19 mouse cellular contexts compared by ENCODE assay signal in genomic region chr7:44617059-44617458, GRCm38 (mm10). TPM values are rescaled to one million over a fixed set of nuclear protein-coding genes. Genes with fewer than 3 reads are reported as not detected.
DNase-seq lines count a peak whose midpoint lies in the region; ATAC-seq and TF ChIP-seq lines count a peak whose summit lies in the region.
"Had no signal": no experiment of that assay in that cellular context is flagged by ENCODE, and none has a peak within 500 bp of the region (broad histone marks: within the 10 kb centered on the region; RNA-seq: fewer than 3 reads in every experiment).

No protein-coding gene starts in this region.

- no peak for TF ChIP-seq EP300 in liver, postnatal 0 days (IDR thresholded peaks at IDR 0.05; ENCODE audit: low read depth)

- DNase-seq in forebrain, postnatal 0 days, result no peak
- no peak for DNase-seq in liver, postnatal 0 days
- no peak for DNase-seq in liver, embryonic 11.5 days (ENCODE audit: low spot score)
- peak; percentile 46 for DNase-seq in A20 (ENCODE audit: low read depth, low spot score)
- DNase-seq in R1 (ENCODE audit: low read depth, low spot score), result peak; percentile 69
- no peak for DNase-seq in embryonic facial prominence, embryonic 10.5 days (ENCODE audit: low spot score)
- DNase-seq: adrenal gland, postnatal 14 days; embryo, embryonic 11 days; kidney, adult 8-10 months; liver, embryonic 13.5 days; spleen, adult 18-20 months had no signal

- no peak overlapping the region for H3K9ac ChIP-seq in forebrain, postnatal 0 days
- no peak overlapping the region for H3K9ac ChIP-seq in forebrain, embryonic 15.5 days (replicated peaks)
- H3K9ac ChIP-seq in liver, postnatal 0 days (replicated peaks), result no peak overlapping the region
- H3K9ac ChIP-seq in liver, embryonic 11.5 days (ENCODE audit: low read depth, low read length), result no peak overlapping the region
- no peak overlapping the region for H3K9ac ChIP-seq in forebrain, embryonic 16.5 days (replicated peaks; ENCODE audit: low read depth, low read length)
- H3K9ac ChIP-seq: hindbrain, embryonic 12.5 days; liver, embryonic 13.5 days; neural tube, embryonic 15.5 days had no signal

- H3K36me3 ChIP-seq in forebrain, postnatal 0 days (ENCODE audit: insufficient read depth), result no peaks in the 10 kb centered on the region
- no peaks in the 10 kb centered on the region for H3K36me3 ChIP-seq in forebrain, embryonic 15.5 days
- H3K36me3 ChIP-seq in liver, postnatal 0 days (replicated peaks; ENCODE audit: insufficient read depth, low read length), result no peaks in the 10 kb centered on the region
- H3K36me3 ChIP-seq in liver, embryonic 11.5 days (ENCODE audit: control insufficient read depth, insufficient read depth, low read length), result no peaks in the 10 kb centered on the region
- H3K36me3 ChIP-seq in embryonic facial prominence, embryonic 10.5 days (replicated peaks), result no peaks in the 10 kb centered on the region
- H3K36me3 ChIP-seq in forebrain, embryonic 16.5 days (ENCODE audit: control insufficient read depth, insufficient read depth), result no peaks in the 10 kb centered on the region
- H3K36me3 ChIP-seq: hindbrain, embryonic 12.5 days; liver, embryonic 13.5 days; neural tube, embryonic 15.5 days had no signal

- ATAC-seq in forebrain, postnatal 0 days, result no peak
- no peak for ATAC-seq in forebrain, embryonic 15.5 days (replicated peaks)
- no peak for ATAC-seq in liver, postnatal 0 days
- ATAC-seq in liver, embryonic 11.5 days (replicated peaks; ENCODE audit: low FRiP score), result no peak
- ATAC-seq in forebrain, embryonic 16.5 days, result no peak

- no peaks in the 10 kb centered on the region for H3K4me1 ChIP-seq in forebrain, postnatal 0 days (ENCODE audit: insufficient read depth)
- no peaks in the 10 kb centered on the region for H3K4me1 ChIP-seq in forebrain, embryonic 15.5 days
- no peaks in the 10 kb centered on the region for H3K4me1 ChIP-seq in liver, postnatal 0 days (ENCODE audit: insufficient read depth)
- H3K4me1 ChIP-seq in liver, embryonic 11.5 days (replicated peaks; ENCODE audit: control insufficient read depth, insufficient read depth, low read length), result no peaks in the 10 kb centered on the region
- peaks cover 22% of the 10 kb centered on the region for H3K4me1 ChIP-seq in embryonic facial prominence, embryonic 10.5 days
- H3K4me1 ChIP-seq in forebrain, embryonic 16.5 days (replicated peaks; ENCODE audit: control insufficient read depth, insufficient read depth, low read length), result peaks cover 3% of the 10 kb centered on the region; the same call in 1 of the 2 replicates
- H3K4me1 ChIP-seq: liver, embryonic 13.5 days had no signal

- no peaks in the 10 kb centered on the region for H3K9me3 ChIP-seq in forebrain, postnatal 0 days (ENCODE audit: low read length)
- H3K9me3 ChIP-seq in forebrain, embryonic 15.5 days, result no peaks in the 10 kb centered on the region
- H3K9me3 ChIP-seq in liver, postnatal 0 days (ENCODE audit: low read length), result peaks cover 2% of the 10 kb centered on the region; the same call in 1 of the 2 replicates
- H3K9me3 ChIP-seq in liver, embryonic 11.5 days (ENCODE audit: control insufficient read depth, low read length), result no peaks in the 10 kb centered on the region
- H3K9me3 ChIP-seq in embryonic facial prominence, embryonic 10.5 days, result peaks cover 7% of the 10 kb centered on the region; the same call in 1 of the 2 replicates
- H3K9me3 ChIP-seq in forebrain, embryonic 16.5 days (ENCODE audit: control insufficient read depth, low read length), result 0 out of 2 replicates have a peak, but pooled peaks cover 3% of the 10 kb centered on the region
- H3K9me3 ChIP-seq: liver, embryonic 13.5 days; neural tube, embryonic 15.5 days had no signal

- peak; percentile 42 for TF ChIP-seq CTCF in forebrain, postnatal 0 days (IDR thresholded peaks at IDR 0.05; ENCODE audit: low read depth)
- TF ChIP-seq CTCF in liver, postnatal 0 days (IDR thresholded peaks at IDR 0.05; ENCODE audit: low read depth), result peak; percentile 52; the same call in 1 of the 2 replicates

- 79% methylated on average over 3 of the region's 3 CpGs for WGBS in forebrain, postnatal 0 days
- 81% methylated on average over 3 of the region's 3 CpGs for WGBS in forebrain, embryonic 15.5 days
- WGBS in liver, postnatal 0 days (ENCODE audit: insufficient replicate concordance), result 64% methylated on average over 3 of the region's 3 CpGs
- WGBS in liver, embryonic 11.5 days, result 63% methylated on average over 3 of the region's 3 CpGs
- WGBS in embryonic facial prominence, embryonic 10.5 days, result 75% methylated on average over 3 of the region's 3 CpGs
- 77% methylated on average over 3 of the region's 3 CpGs for WGBS in forebrain, embryonic 16.5 days

- H3K4me2 ChIP-seq in forebrain, postnatal 0 days (ENCODE audit: low read depth), result no peak overlapping the region
- H3K4me2 ChIP-seq in forebrain, embryonic 15.5 days (replicated peaks), result no peak overlapping the region
- no peak overlapping the region for H3K4me2 ChIP-seq in liver, postnatal 0 days (ENCODE audit: low read depth, low read length)
- H3K4me2 ChIP-seq in liver, embryonic 11.5 days, result no peak overlapping the region
- H3K4me2 ChIP-seq in forebrain, embryonic 16.5 days (ENCODE audit: low read length), result no peak overlapping the region
- H3K4me2 ChIP-seq: hindbrain, embryonic 12.5 days; liver, embryonic 13.5 days; neural tube, embryonic 15.5 days had no signal

- no peak overlapping the region for H3K4me3 ChIP-seq in forebrain, postnatal 0 days (ENCODE audit: low read depth, low read length)
- no peak overlapping the region for H3K4me3 ChIP-seq in forebrain, embryonic 15.5 days
- no peak overlapping the region for H3K4me3 ChIP-seq in liver, postnatal 0 days (ENCODE audit: low read depth, low read length)
- H3K4me3 ChIP-seq in liver, embryonic 11.5 days (ENCODE audit: low read depth, low read length), result no peak overlapping the region
- H3K4me3 ChIP-seq in embryonic facial prominence, embryonic 10.5 days, result no peak overlapping the region
- no peak overlapping the region for H3K4me3 ChIP-seq in forebrain, embryonic 16.5 days (replicated peaks; ENCODE audit: low read length)
- H3K4me3 ChIP-seq: hindbrain, embryonic 12.5 days; liver, embryonic 13.5 days; megakaryocyte, embryonic 14.5 days; neural tube, embryonic 15.5 days had no signal

- H3K27ac ChIP-seq in forebrain, postnatal 0 days (ENCODE audit: low read depth, low read length), result no peak overlapping the region
- no peak overlapping the region for H3K27ac ChIP-seq in forebrain, embryonic 15.5 days (replicated peaks)
- no peak overlapping the region for H3K27ac ChIP-seq in liver, postnatal 0 days (ENCODE audit: low read depth)
- H3K27ac ChIP-seq in liver, embryonic 11.5 days (ENCODE audit: low read depth, low read length), result no peak overlapping the region
- H3K27ac ChIP-seq in embryonic facial prominence, embryonic 10.5 days (replicated peaks), result no peak overlapping the region
- H3K27ac ChIP-seq in forebrain, embryonic 16.5 days (ENCODE audit: low read length), result no peak overlapping the region
- H3K27ac ChIP-seq: hindbrain, embryonic 12.5 days; liver, embryonic 13.5 days; neural tube, embryonic 15.5 days had no signal

- H3K27me3 ChIP-seq in forebrain, postnatal 0 days (ENCODE audit: insufficient read depth, low read length), result 0 out of 2 replicates have a peak, but pooled peaks cover 6% of the 10 kb centered on the region
- peaks cover 10% of the 10 kb centered on the region; the same call in 1 of the 2 replicates for H3K27me3 ChIP-seq in forebrain, embryonic 15.5 days
- H3K27me3 ChIP-seq in liver, postnatal 0 days (ENCODE audit: insufficient read depth, low read length), result peaks cover 16% of the 10 kb centered on the region
- H3K27me3 ChIP-seq in liver, embryonic 11.5 days (replicated peaks; ENCODE audit: control insufficient read depth, insufficient read depth, low read length), result peaks cover 34% of the 10 kb centered on the region
- H3K27me3 ChIP-seq in embryonic facial prominence, embryonic 10.5 days (replicated peaks; ENCODE audit: low read depth, poor library complexity, severe bottlenecking), result peaks cover 34% of the 10 kb centered on the region
- peaks cover 10% of the 10 kb centered on the region for H3K27me3 ChIP-seq in forebrain, embryonic 16.5 days (replicated peaks; ENCODE audit: control insufficient read depth, insufficient read depth, low read length)

RNA-seq across cellular contexts. Expression of gene Kcnc3, which starts 26.6 kb away (rescaled TPM):
- total RNA-seq in forebrain, postnatal 0 days (2014; rRNA removed), result 6.0 and 8.6 TPM in 2 replicates
- polyA plus RNA-seq in forebrain, postnatal 0 days (2015; fragmentation: Nextera tagmentation; extraction: Ambion mirVana), result 4.2 and 5.2 TPM in 2 replicates
- 2.6 and 3.3 TPM in 2 replicates for polyA plus RNA-seq in forebrain, embryonic 15.5 days (2015; fragmentation: Nextera tagmentation; extraction: Ambion mirVana)
- 0.13 and 0.20 TPM in 2 replicates for polyA plus RNA-seq in liver, postnatal 0 days (2015; fragmentation: Nextera tagmentation; extraction: Ambion mirVana)
- 0.22 and 0.23 TPM in 2 replicates for polyA plus RNA-seq in liver, embryonic 11.5 days (2014; fragmentation: Nextera tagmentation; extraction: Ambion mirVana)
- polyA plus RNA-seq in embryonic facial prominence, embryonic 10.5 days (2016; fragmentation: Nextera tagmentation; extraction: Ambion mirVana), result 0.44 and 0.63 TPM in 2 replicates
- 2.8 and 4.0 TPM in 2 replicates for polyA plus RNA-seq in forebrain, embryonic 16.5 days (2015; fragmentation: Nextera tagmentation; extraction: Ambion mirVana)
- polyA plus RNA-seq: heart, embryonic 14.5 days had no signal

RNA-seq across cellular contexts. Expression of gene Napsa, which starts 44.9 kb away (rescaled TPM):
- total RNA-seq in forebrain, postnatal 0 days (2014; rRNA removed), result 0.08 and 0.24 TPM in 2 replicates
- polyA plus RNA-seq in forebrain, postnatal 0 days (2015; fragmentation: Nextera tagmentation; extraction: Ambion mirVana), result 0.35 and 0.71 TPM in 2 replicates
- 1.0 and 1.6 TPM in 2 replicates for polyA plus RNA-seq in forebrain, embryonic 15.5 days (2015; fragmentation: Nextera tagmentation; extraction: Ambion mirVana)
- polyA plus RNA-seq in liver, postnatal 0 days (2015; fragmentation: Nextera tagmentation; extraction: Ambion mirVana), result 17.0 and 17.8 TPM in 2 replicates
- polyA plus RNA-seq in liver, embryonic 11.5 days (2014; fragmentation: Nextera tagmentation; extraction: Ambion mirVana), result 1.4 and 2.1 TPM in 2 replicates
- polyA plus RNA-seq in embryonic facial prominence, embryonic 10.5 days (2016; fragmentation: Nextera tagmentation; extraction: Ambion mirVana), result 0.78 and 0.88 TPM in 2 replicates
- polyA plus RNA-seq in forebrain, embryonic 16.5 days (2015; fragmentation: Nextera tagmentation; extraction: Ambion mirVana), result 0.42 and 1.4 TPM in 2 replicates
- total RNA-seq: layer of hippocampus, adult 18-20 months; left cerebral cortex, postnatal 14 days had no signal

RNA-seq across cellular contexts. Expression of gene Myh14, which starts 53.6 kb away (rescaled TPM):
- total RNA-seq in forebrain, postnatal 0 days (2014; rRNA removed), result 4.5 and 11.9 TPM in 2 replicates
- polyA plus RNA-seq in forebrain, postnatal 0 days (2015; fragmentation: Nextera tagmentation; extraction: Ambion mirVana), result 2.9 and 4.2 TPM in 2 replicates
- 1.3 and 1.5 TPM in 2 replicates for polyA plus RNA-seq in forebrain, embryonic 15.5 days (2015; fragmentation: Nextera tagmentation; extraction: Ambion mirVana)
- polyA plus RNA-seq in liver, postnatal 0 days (2015; fragmentation: Nextera tagmentation; extraction: Ambion mirVana), result 1.5 and 2.1 TPM in 2 replicates
- polyA plus RNA-seq in liver, embryonic 11.5 days (2014; fragmentation: Nextera tagmentation; extraction: Ambion mirVana), result 0.66 and 0.68 TPM in 2 replicates
- 2.7 and 4.3 TPM in 2 replicates for polyA plus RNA-seq in embryonic facial prominence, embryonic 10.5 days (2016; fragmentation: Nextera tagmentation; extraction: Ambion mirVana)
- 1.6 and 1.7 TPM in 2 replicates for polyA plus RNA-seq in forebrain, embryonic 16.5 days (2015; fragmentation: Nextera tagmentation; extraction: Ambion mirVana)

Comparison
In these comparisons a context has a peak if more than half of its experiments do, and no peak if none do; other contexts are left out.
1. DNase-seq: peak in A20 (single experiment) and R1 (single experiment); none in forebrain, postnatal 0 days (single experiment), liver, postnatal 0 days (single experiment), liver, embryonic 11.5 days (single experiment) and embryonic facial prominence, embryonic 10.5 days (single experiment).